Mouse (Mus musculus) midbrain, embryonic 12.5 days (tissue): ENCODE results near the gene Ufl1. TPM values are rescaled to one million over a fixed set of nuclear protein-coding genes. Genes with fewer than 3 reads are reported as not detected.
"Not testable (repeated sequence)": the region's sequence is repeated elsewhere in the genome, so short reads cannot be mapped to it uniquely, and the experiment has no call there.

Experiments
- ATAC-seq: fragments of 200-750 bp; cut with Nextera tagmentation; 2 replicates; pipeline ENCODE4 v1.8.0; 2017; ENCODE audit warnings: low read depth, moderate TSS enrichment, moderate library complexity; ENCODE audit not compliant: low FRiP score
- H3K27ac ChIP-seq: fragments of 300-500 bp; sonication (generic); replicated peaks from 2 replicates; pipeline ENCODE4 v1.5.1; 2016; ENCODE audit warnings: mild to moderate bottlenecking
- H3K27me3 ChIP-seq: fragments of 300-500 bp; sonication (generic); 2 replicates; pipeline ENCODE4 v1.6.1; 2016; ENCODE audit warnings: mild to moderate bottlenecking
- H3K36me3 ChIP-seq: fragments of 300-500 bp; sonication (generic); 2 replicates; pipeline ENCODE4 v1.6.1; 2016
- H3K4me1 ChIP-seq: fragments of 300-500 bp; sonication (generic); 2 replicates; pipeline ENCODE4 v1.6.1; 2016
- H3K4me2 ChIP-seq: fragments of 300-500 bp; sonication (generic); replicated peaks from 2 replicates; pipeline ENCODE4 v1.6.1; 2016; ENCODE audit warnings: mild to moderate bottlenecking, moderate library complexity
- H3K4me3 ChIP-seq: fragments of 300-500 bp; sonication (generic); 2 replicates; pipeline ENCODE4 v1.5.1; 2016; ENCODE audit warnings: mild to moderate bottlenecking
- H3K9ac ChIP-seq: fragments of 300-500 bp; sonication (generic); replicated peaks from 2 replicates; pipeline ENCODE4 v1.6.1; 2016; ENCODE audit warnings: mild to moderate bottlenecking, moderate library complexity
- H3K9me3 ChIP-seq: fragments of 300-500 bp; sonication (generic); 2 replicates; pipeline ENCODE4 v1.6.1; 2016; ENCODE audit warnings: mild to moderate bottlenecking
- WGBS: fragments of 180-500 bp; shearing (Covaris S2); methylation state at CpG from one replicate; pipeline ENCODE4 v1.1.7; 2016; 5-methylcytosine and 5-hydroxymethylcytosine counted together
- polyA plus RNA-seq: library from polyadenylated mRNA; unstranded; fragments of >200 nt; fragmentation: Nextera tagmentation; extraction: Ambion mirVana; gene quantifications from 2 replicates; pipeline ENCODE4 v1.2.1, GENCODE M21; 2016

Gene Ufl1
- polyA plus RNA-seq, result 31.1 and 31.3 TPM in 2 replicates

DNA sequence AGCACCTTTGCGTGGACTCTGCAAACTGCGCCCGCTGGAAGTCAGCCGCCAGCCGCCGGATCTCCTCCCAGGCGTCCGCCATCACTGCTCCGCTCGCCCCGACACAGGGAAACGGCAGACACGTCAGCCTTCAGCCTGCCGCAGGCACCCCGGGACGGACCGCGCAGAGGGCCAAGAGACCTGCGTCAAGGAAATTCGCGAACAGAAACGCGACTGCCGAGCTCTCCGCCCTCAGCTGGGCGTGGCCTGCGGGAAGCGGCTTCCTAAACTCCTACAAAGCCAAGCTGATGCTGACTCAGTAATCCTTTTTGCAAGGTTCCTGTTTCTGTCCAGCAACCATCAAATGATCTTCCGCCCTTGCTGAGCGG lies at the start of gene Ufl1:
TSS of gene Ufl1 (minus strand) at position 151 of the 368 bp plus-strand sequence.
- 0% methylated on average over 30 of the region's 30 CpGs for WGBS
- H3K9me3 ChIP-seq, result no peaks in the 10 kb centered on the region
- peak; percentile 99 for ATAC-seq

DNA sequence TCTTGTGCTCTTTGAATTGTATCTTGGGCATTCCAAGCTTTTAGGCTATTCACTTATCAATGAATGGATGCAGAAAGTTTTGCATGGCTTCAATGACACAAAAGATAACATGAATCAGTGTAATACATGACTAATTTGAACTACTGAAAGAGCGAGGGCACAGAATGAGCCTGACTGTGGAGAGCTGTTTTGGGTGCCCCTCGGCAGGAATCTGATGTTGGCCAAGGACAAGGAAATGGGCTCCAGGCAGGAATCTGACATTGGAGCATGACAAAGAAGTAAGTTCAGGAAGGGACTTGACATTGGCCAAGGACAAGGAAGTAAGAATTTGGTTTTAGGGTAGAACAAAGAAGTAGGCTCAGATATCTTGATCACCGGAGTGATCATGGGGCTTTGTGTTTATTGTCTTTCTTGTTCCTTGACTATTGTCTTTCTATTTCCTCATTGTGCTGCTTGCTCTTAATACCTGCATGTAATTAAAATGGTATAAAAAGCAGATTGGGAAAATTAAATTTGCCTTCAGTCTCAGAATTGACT lies 44.1 kb upstream of the Ufl1 start:
- H3K4me1 ChIP-seq, result no peaks in the 10 kb centered on the region
- H3K9ac ChIP-seq, result no peak overlapping the region
- WGBS, result 80% methylated on average over 3 of the region's 3 CpGs
- H3K36me3 ChIP-seq, result no peaks in the 10 kb centered on the region
- H3K4me2 ChIP-seq, result no peak overlapping the region
- no peak for ATAC-seq
- H3K27ac ChIP-seq, result no peak overlapping the region
- H3K27me3 ChIP-seq, result no peaks in the 10 kb centered on the region
- H3K4me3 ChIP-seq, result no peak overlapping the region
- H3K9me3 ChIP-seq, result no peaks in the 10 kb centered on the region

More for the DNA sequence above, at the start of gene Ufl1:
- H3K9ac ChIP-seq, result peak within 1 kb of the TSS; percentile 88
- H3K36me3 ChIP-seq, result peaks cover 15% of the 10 kb centered on the region
- peak within 1 kb of the TSS; percentile 98 for H3K27ac ChIP-seq
- H3K4me2 ChIP-seq, result peak within 1 kb of the TSS; percentile 61
- peaks cover 10% of the 10 kb centered on the region; the same call in 1 of the 2 replicates for H3K27me3 ChIP-seq
- peak within 1 kb of the TSS; percentile 80 for H3K4me3 ChIP-seq
- H3K4me1 ChIP-seq, result peaks cover 6% of the 10 kb centered on the region; the same call in 1 of the 2 replicates

DNA sequence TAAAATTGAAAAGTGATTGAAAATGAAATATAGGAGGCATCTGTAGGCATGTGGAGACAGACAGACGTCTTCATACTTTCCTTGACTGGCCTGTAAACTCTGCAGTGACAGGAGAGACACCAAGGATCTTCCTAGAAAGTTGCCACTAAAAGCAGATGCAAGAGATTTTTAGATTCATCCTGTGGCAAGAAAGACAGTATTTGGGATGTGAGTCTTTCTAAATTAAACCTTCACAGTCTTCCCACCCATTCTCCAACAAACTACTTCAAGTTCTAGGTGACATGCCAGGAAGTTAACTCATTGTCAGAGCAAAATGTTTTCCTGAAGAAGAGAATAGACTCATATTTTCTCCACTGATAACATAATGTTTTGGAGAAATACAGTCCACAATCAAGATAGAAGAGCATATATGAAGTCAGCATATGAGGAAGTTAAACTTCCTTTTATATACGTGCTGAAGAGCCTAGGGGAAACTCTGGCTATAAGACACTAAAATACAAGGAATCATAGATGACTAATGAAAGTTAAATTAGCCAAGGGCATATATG lies 41.1 kb upstream of the Ufl1 start:
- Histone ChIP-seq H3K36me3 (no peaks in the 10 kb centered on the region), H3K27me3 (no peaks in the 10 kb centered on the region), H3K4me2 (no peak overlapping the region), H3K4me1 (no peaks in the 10 kb centered on the region), H3K4me3 (no peak overlapping the region), H3K27ac (no peak overlapping the region), H3K9me3 (no peaks in the 10 kb centered on the region), H3K9ac (no peak overlapping the region)
- no peak for ATAC-seq
- 76% methylated on average over 2 of the region's 2 CpGs for WGBS

DNA sequence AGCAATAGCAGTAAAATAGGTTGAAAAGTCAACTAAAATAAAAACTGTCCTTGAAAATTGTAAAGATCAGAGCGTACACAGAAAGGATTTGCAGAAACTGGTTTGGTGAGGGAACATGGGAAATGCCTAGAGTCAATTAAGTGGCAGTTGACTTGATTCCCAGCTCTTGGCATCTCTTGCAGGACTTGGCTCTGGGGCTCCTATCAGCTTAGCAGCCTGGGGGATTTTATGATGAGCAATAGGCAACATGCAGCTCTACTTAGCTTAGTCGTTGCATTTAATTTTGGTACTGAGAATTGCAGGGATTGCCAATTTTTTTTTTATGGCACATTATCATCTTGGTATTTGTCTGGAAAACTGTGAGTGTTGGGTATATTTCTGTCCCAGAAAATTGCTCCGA lies 32.1 kb upstream of the Ufl1 start:
- Histone ChIP-seq H3K36me3 (no peaks in the 10 kb centered on the region), H3K4me3 (no peak overlapping the region), H3K9me3 (no peaks in the 10 kb centered on the region), H3K9ac (no peak overlapping the region), H3K27ac (no peak overlapping the region), H3K4me2 (no peak overlapping the region), H3K27me3 (no peaks in the 10 kb centered on the region), H3K4me1 (no peaks in the 10 kb centered on the region)
- 81% methylated on average over 3 of the region's 3 CpGs for WGBS
- no peak for ATAC-seq

DNA sequence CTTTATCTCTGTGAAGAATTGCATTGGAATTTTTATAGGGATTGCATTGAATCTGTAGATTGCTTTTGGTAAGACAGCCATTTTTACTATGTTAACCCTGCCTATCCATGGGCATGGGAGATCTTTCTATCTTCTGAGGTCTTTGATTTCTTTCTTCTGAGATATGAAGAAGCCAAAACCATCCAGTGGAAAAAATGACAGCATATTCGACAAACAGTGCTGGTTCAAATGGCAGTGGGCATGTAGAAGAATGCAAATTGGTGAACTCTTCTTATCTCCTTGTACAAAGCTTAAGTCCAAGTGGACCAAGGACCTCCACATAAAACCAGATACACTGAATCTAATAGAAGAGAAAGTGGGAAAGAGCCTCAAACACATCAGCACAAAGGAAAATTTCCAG lies 3.4 kb upstream of the Ufl1 start:
- not testable (repeated sequence) for H3K4me1 ChIP-seq, ATAC-seq, H3K9ac ChIP-seq, H3K4me2 ChIP-seq, H3K9me3 ChIP-seq, H3K4me3 ChIP-seq, H3K36me3 ChIP-seq, H3K27ac ChIP-seq
- WGBS, result 89% methylated on average over 1 of the region's 1 CpGs
- peaks cover 10% of the 10 kb centered on the region; the same call in 1 of the 2 replicates for H3K27me3 ChIP-seq

DNA sequence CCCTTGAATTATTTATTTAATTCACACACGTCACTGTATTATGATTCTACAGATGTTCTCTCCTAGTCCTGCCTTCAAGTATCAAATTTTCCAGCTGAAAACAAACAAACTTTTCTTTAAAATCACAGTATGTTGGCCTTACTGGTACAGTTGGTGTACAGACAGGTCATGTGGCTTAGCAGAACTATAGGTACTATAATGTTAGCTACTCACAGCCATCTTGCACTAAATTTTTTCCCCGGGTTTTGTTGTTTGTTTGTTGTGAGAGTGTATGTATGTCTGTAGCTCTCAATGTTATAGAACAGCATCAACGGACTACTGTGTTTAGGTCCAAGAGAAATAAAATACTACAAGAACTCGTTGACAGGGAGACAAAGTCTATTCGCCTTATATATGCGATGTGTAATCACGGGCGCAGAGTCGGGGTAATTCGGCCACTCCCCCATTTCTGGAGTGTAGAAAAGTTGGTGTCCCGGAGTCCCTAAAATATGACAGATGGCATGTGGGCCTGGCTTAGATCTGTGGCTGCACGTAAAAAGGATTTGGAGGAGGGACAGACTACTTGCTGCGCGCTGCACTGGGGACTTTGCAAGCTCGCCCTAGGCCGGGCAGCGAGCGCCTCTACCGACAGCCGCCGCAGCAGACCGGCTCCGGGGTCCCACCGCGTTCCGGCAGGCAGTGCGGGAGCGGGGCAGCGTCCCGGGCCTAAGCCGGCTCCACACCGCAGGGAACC lies 517 bp downstream of the Ufl1 start:
- WGBS, result 1% methylated on average over 32 of the region's 32 CpGs
- peak; percentile 92 for ATAC-seq
- Histone ChIP-seq H3K4me2 (peak overlapping the region; percentile 61), H3K27ac (peak overlapping the region; percentile 98), H3K27me3 (peaks cover 10% of the 10 kb centered on the region; the same call in 1 of the 2 replicates), H3K9me3 (no peaks in the 10 kb centered on the region), H3K4me1 (peaks cover 6% of the 10 kb centered on the region; the same call in 1 of the 2 replicates), H3K9ac (peak overlapping the region; percentile 88), H3K4me3 (peak overlapping the region; percentile 80), H3K36me3 (peaks cover 16% of the 10 kb centered on the region)

DNA sequence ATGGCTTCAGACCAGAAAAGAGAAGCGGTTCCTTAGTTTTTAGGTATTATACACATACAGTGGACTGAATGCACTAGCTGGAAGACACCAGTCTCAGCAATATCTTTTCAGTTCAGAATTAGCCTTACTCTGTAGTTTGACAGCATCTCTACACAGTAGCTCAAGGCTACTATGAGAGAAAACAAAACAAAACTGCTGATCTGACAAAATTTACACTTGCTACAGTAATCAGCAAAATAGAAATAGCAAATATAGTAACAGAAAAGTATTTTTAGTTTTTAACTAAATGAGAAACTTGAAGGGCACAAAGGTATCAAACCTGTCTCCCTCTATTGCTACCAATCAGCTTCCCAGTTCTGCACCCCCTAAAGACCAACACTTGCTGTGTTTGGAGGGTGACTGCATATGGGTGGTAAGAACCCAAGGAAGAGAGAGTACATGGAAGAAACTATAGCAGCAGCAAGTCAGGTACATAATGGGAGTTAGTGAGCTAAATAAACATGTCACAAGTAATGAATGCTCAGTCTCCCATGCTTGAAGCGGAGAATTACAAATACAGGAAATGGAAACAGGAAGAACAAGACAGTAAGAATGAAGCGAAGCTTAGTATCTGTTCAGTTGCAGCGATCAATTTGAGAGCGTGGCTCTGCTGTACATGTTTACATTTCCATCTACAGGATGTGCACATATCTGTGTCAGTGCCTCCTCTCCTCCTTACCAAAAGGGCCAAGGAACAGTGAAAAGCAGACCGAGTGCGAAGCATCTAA lies 8.6 kb downstream of the Ufl1 start:
- Histone ChIP-seq H3K36me3 (peaks cover 67% of the 10 kb centered on the region), H3K9me3 (no peaks in the 10 kb centered on the region), H3K4me2 (no peak overlapping the region), H3K27ac (no peak overlapping the region), H3K9ac (no peak overlapping the region), H3K4me1 (no peaks in the 10 kb centered on the region), H3K27me3 (no peaks in the 10 kb centered on the region), H3K4me3 (no peak overlapping the region)
- WGBS, result 93% methylated on average over 7 of the region's 7 CpGs
- no peak for ATAC-seq

DNA sequence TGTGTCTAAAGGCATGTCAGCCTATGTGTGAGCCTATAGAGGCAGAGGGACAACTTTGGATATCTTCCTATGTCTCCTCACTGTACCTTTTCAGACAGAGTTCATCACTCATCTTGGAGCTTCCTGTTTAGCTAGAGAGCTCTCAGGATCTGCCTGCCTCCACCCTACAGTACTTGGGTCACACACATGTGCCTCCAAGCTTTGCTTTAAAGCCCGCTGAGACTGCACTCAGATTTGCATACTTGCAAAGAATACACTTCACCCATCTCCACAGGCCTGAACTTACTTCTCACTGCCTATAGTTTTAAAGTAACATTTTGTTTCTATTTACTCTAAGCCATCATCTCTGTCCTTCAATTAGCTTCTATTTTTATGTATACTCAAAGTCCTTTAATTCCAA lies 9.7 kb downstream of the Ufl1 start:
- WGBS, result 97% methylated on average over 1 of the region's 1 CpGs
- Histone ChIP-seq H3K36me3 (peaks cover 66% of the 10 kb centered on the region), H3K27ac (no peak overlapping the region), H3K4me3 (no peak overlapping the region), H3K9ac (no peak overlapping the region), H3K4me1 (no peaks in the 10 kb centered on the region), H3K4me2 (no peak overlapping the region), H3K27me3 (no peaks in the 10 kb centered on the region), H3K9me3 (no peaks in the 10 kb centered on the region)
- no peak for ATAC-seq

DNA sequence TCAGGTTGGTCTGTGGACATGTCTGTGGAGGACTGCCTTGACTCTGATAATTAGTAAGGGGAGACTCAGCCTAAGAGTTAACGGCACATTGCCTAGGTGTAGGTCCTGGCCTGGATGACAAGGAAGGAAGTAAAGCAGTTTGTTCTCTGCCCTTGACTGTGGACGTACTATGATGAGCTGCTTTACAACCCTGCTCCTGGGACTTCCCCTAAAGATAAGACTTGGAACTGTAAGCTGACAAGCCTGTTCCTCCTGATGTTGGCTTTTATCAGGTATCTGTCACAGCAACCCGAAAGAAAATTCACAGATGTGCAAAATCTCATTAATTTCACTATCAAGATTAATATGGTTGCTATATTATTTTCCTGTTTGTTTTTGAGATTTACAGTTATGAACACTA lies 14.5 kb downstream of the Ufl1 start:
- ATAC-seq, result no peak
- Histone ChIP-seq H3K9me3 (0 out of 2 replicates have a peak, but pooled peaks cover 3% of the 10 kb centered on the region), H3K4me1 (no peaks in the 10 kb centered on the region), H3K4me2 (no peak overlapping the region), H3K27ac (no peak overlapping the region), H3K27me3 (no peaks in the 10 kb centered on the region), H3K4me3 (no peak overlapping the region), H3K9ac (no peak overlapping the region), H3K36me3 (peaks cover 60% of the 10 kb centered on the region)
- 94% methylated on average over 3 of the region's 3 CpGs for WGBS

DNA sequence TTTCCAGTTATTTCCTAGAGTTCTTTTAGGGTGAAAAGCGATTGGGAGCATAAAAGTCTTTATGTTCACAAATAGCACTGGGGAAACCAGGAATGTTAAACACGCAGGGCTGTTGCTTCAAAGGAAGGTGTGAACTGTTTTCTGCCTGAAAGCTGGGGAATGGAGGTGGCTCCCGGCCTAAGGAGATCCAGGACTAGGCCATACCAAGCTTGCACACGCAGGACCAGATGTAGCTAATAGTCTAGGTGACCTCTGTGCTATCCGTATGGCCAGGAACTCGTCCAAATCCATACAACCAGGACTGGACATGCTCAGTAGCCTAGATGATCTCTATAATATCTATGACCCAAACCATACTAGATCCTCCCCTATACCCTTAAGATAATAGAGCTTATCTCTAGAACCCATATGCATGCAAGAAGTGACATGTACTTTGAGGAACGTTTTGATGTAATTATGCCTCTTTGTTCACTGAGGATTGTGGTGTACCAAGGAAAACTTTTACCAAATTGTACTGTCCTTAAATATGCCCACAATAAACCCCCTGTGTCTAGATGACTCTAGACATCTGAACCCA lies 23.7 kb downstream of the Ufl1 start:
- Histone ChIP-seq H3K27ac (no peak overlapping the region), H3K36me3 (peaks cover 44% of the 10 kb centered on the region), H3K4me3 (no peak overlapping the region), H3K4me2 (no peak overlapping the region), H3K9me3 (no peaks in the 10 kb centered on the region), H3K4me1 (no peaks in the 10 kb centered on the region), H3K9ac (no peak overlapping the region), H3K27me3 (no peaks in the 10 kb centered on the region)
- ATAC-seq, result no peak
- WGBS, result 92% methylated on average over 7 of the region's 7 CpGs

DNA sequence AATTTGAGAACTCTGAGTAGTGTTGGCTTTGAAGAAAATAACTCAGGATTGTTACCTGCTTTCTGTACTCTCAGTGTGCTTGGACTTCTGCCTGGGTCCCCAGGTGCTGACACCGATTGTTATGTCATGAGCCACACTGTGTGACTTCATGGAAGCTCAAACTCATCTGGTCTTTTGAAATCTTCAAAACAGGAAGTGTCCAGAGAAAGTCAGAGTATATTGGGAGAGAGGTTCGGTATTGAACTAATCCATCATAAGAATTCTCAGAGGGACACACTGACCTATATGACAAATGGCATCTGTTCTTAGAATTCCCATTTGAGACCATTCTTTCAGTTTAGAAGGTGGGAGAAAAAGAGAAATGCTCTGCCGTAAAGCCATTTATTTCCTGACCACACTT lies 38.8 kb downstream of the Ufl1 start, which contains the start of gene Fhl5:
TSS of gene Fhl5 (minus strand) at position 101 of the 400 bp plus-strand sequence.
- Histone ChIP-seq H3K4me2 (no peak within 1 kb of the TSS), H3K9me3 (no peaks in the 10 kb centered on the region), H3K9ac (no peak within 1 kb of the TSS), H3K4me3 (no peak within 1 kb of the TSS), H3K27ac (no peak within 1 kb of the TSS), H3K36me3 (no peaks in the 10 kb centered on the region), H3K4me1 (no peaks in the 10 kb centered on the region), H3K27me3 (no peaks in the 10 kb centered on the region)
- WGBS, result 93% methylated on average over 3 of the region's 3 CpGs
- no peak for ATAC-seq
